Mouse (Mus musculus) C2C12 (cell line): ENCODE data around the gene Socs2. TPM values are rescaled to one million over a fixed set of nuclear protein-coding genes. Genes with fewer than 3 reads are reported as not detected.

Source experiments
- H3K27me3 ChIP-seq: one replicate; pipeline ENCODE4 v1.6.1; 2011; ENCODE audit not compliant: control insufficient read depth, insufficient read depth, insufficient read length
- H3K36me3 ChIP-seq: one replicate; pipeline ENCODE4 v1.6.1; 2011; ENCODE audit not compliant: control insufficient read depth, insufficient read depth
- H3K4me3 ChIP-seq: one replicate; pipeline ENCODE4 v1.5.1; 2011; ENCODE audit warnings: mild to moderate bottlenecking, control low read depth; ENCODE audit not compliant: poor library complexity, insufficient read depth, severe bottlenecking
- H3K79me2 ChIP-seq: one replicate; pipeline ENCODE4 v1.6.1; 2011; ENCODE audit not compliant: control insufficient read depth, insufficient read depth
- H3K79me3 ChIP-seq: one replicate; pipeline ENCODE4 v1.6.1; 2011; ENCODE audit warnings: low read depth, control low read depth
- H3ac ChIP-seq: one replicate; pipeline ENCODE3; 2011; ENCODE audit warnings: low read depth; ENCODE audit not compliant: control insufficient read depth, insufficient read length
- CEBPB ChIP-seq: IDR thresholded peaks from one replicate; pipeline ENCODE4 v1.6.1; 2011; ENCODE audit warnings: low read depth, mild to moderate bottlenecking, control low read depth, moderate library complexity
- CTCF ChIP-seq: IDR thresholded peaks from one replicate; pipeline ENCODE4 v1.5.1; 2011; ENCODE audit not compliant: control insufficient read depth, insufficient read depth, insufficient read length
- FOSL1 ChIP-seq: IDR thresholded peaks from one replicate; pipeline ENCODE4 v1.8.0; 2011; ENCODE audit warnings: mild to moderate bottlenecking, low read length; ENCODE audit not compliant: poor library complexity, insufficient read depth, severe bottlenecking
- MAX ChIP-seq: IDR thresholded peaks from one replicate; pipeline ENCODE4 v1.6.1; 2011; ENCODE audit warnings: mild to moderate bottlenecking, control low read depth
- MYOD1 ChIP-seq: IDR thresholded peaks from one replicate; pipeline ENCODE4 v1.6.1; 2011; ENCODE audit warnings: low read depth; ENCODE audit not compliant: control insufficient read depth, insufficient read length
- MYOG ChIP-seq: IDR thresholded peaks from one replicate; pipeline ENCODE4 v1.6.1; 2011; ENCODE audit not compliant: control insufficient read depth, insufficient read length; ENCODE audit errors: extremely low read depth
- USF1 ChIP-seq: IDR thresholded peaks from one replicate; pipeline ENCODE4 v1.6.1; 2011; ENCODE audit warnings: low read depth, mild to moderate bottlenecking, control low read depth, moderate library complexity
- polyA plus RNA-seq: library from polyadenylated mRNA; unstranded; fragments of >200 nt; fragmentation: generic; extraction: Trizol; gene quantifications from one replicate; pipeline ENCODE4 v1.2.1, GENCODE M21; 2012; ENCODE audit warnings: missing spikeins

Gene Socs2
- polyA plus RNA-seq, 1 experiment: 21.6 TPM

DNA sequence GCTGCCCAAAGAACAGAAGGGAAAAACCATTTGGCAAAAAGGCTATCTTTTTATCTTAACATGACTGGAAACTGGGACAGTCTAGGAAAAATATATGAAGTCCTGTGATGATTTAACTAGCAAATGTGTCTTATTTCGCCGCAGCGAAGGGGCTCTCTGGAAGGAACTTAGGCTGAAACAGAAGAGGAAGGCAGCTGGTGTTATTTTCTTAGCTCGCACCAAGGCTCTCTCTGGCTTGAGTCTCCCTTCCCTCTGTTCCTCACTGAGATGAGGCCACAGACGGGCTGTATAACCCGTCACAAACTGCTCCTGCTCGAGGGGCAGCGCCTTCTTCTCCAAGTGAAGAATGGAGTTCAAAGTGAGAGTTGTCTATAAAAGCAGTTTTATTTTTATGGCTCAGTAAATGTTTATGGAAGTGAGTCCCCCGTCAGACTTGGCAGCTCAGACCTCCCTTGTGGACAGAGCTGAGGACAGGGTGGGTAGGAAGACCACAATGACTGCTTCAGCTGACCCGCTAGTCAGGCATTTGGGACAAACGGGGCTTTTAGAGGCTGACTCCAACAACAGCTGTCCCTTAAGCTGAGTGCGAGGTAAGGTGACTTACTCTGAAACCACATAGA is 9.3 kb downstream of the Socs2 start:
- Histone ChIP-seq H3K27me3 (no peaks in the 10 kb centered on the region), H3K79me2 (no peaks in the 10 kb centered on the region), H3K79me3 (no peaks in the 10 kb centered on the region), H3K4me3 (no peak overlapping the region), H3ac (no peak overlapping the region), H3K36me3 (no peaks in the 10 kb centered on the region)
- TF ChIP-seq USF1 (no peak), MAX (no peak), MYOD1 (no peak), FOSL1 (no peak), MYOG (no peak), CTCF (no peak), CEBPB (no peak)

- H3K4me3 ChIP-seq: no peak overlapping the region
- H3ac ChIP-seq: no peak overlapping the region
- no peak for TF ChIP-seq USF1
- no peaks in the 10 kb centered on the region for H3K79me3 ChIP-seq
- no peaks in the 10 kb centered on the region for H3K27me3 ChIP-seq
- no peaks in the 10 kb centered on the region for H3K36me3 ChIP-seq
- no peaks in the 10 kb centered on the region for H3K79me2 ChIP-seq
These were observed 12.2 kb downstream of the Socs2 start for GRCm38 (mm10) chr10:95404774-95405173.

DNA sequence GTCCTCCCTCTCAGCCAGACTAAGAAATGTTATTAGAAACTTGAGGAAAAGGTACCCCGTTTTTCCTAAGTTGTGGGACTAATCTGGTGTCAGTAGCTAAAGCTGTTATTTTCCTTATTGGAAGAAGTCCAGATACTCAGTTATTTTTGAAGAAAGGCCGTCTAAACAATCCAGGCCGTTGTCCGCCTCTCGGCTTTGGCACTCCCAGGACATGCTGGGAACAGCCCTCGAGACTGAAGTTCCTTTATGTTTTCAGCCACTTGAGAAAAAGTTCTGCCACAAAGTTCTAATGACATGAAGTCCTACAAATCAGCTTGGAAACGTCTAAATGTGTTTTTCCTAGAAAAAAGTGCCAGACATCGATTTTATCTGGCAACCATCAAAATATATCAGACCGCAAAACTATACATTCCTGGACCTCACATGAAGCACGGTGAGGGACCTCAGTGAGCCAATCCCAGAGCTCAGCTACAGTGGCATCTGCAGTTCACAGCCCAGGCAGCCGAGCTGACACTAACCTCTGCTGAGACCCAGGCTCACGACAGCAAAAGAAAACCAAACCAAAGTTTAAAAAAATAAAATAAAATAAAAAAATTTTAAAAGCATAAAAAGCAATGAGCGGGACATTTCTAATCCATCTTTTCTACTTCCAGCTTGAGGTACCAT is 17.2 kb downstream of the Socs2 start:
- no peaks in the 10 kb centered on the region for H3K79me3 ChIP-seq
- TF ChIP-seq CTCF (no peak), CEBPB (no peak), MYOG (no peak), USF1 (no peak), FOSL1 (no peak), MYOD1 (no peak), MAX (no peak)
- no peaks in the 10 kb centered on the region for H3K79me2 ChIP-seq
- no peak overlapping the region for H3ac ChIP-seq
- H3K27me3 ChIP-seq: no peaks in the 10 kb centered on the region
- H3K36me3 ChIP-seq: no peaks in the 10 kb centered on the region
- no peak overlapping the region for H3K4me3 ChIP-seq

GRCm38 (mm10) chr10:95398489-95398888 is 18.5 kb downstream of the Socs2 start:
- TF ChIP-seq MAX (no peak), USF1 (no peak), MYOD1 (no peak), MYOG (no peak), CTCF (no peak), FOSL1 (no peak), CEBPB (no peak)
- Histone ChIP-seq H3K4me3 (no peak overlapping the region), H3K36me3 (no peaks in the 10 kb centered on the region), H3K79me3 (no peaks in the 10 kb centered on the region), H3K79me2 (no peaks in the 10 kb centered on the region), H3ac (no peak overlapping the region), H3K27me3 (no peaks in the 10 kb centered on the region)

- Histone ChIP-seq H3K4me3 (no peak overlapping the region), H3K36me3 (no peaks in the 10 kb centered on the region), H3K27me3 (no peaks in the 10 kb centered on the region), H3K79me2 (no peaks in the 10 kb centered on the region), H3K79me3 (no peaks in the 10 kb centered on the region), H3ac (no peak overlapping the region)
- no peak for TF ChIP-seq CTCF
- TF ChIP-seq USF1: no peak
- TF ChIP-seq CEBPB: no peak
- no peak for TF ChIP-seq FOSL1
- TF ChIP-seq MYOG: no peak
- TF ChIP-seq MAX: no peak
- no peak for TF ChIP-seq MYOD1
These were observed 19.7 kb downstream of the Socs2 start for GRCm38 (mm10) chr10:95397191-95397835.

GRCm38 (mm10) chr10:95396356-95396755 is 20.6 kb downstream of the Socs2 start:
- no peaks in the 10 kb centered on the region for H3K36me3 ChIP-seq

More at GRCm38 (mm10) chr10:95396356-95396755, 20.6 kb downstream of the Socs2 start:
- H3ac ChIP-seq: no peak overlapping the region
- no peaks in the 10 kb centered on the region for H3K79me2 ChIP-seq
- TF ChIP-seq USF1 (no peak), MAX (no peak), CTCF (no peak), CEBPB (no peak), MYOD1 (no peak), FOSL1 (no peak), MYOG (no peak)
- H3K79me3 ChIP-seq: no peaks in the 10 kb centered on the region
- no peak overlapping the region for H3K4me3 ChIP-seq
- no peaks in the 10 kb centered on the region for H3K27me3 ChIP-seq
